Mouse (Mus musculus) midbrain, postnatal 0 days (tissue): ENCODE data around the gene Spats1. TPM values are rescaled to one million over a fixed set of nuclear protein-coding genes. Genes with fewer than 3 reads are reported as not detected.

Source experiments
- ATAC-seq: fragments of 200-750 bp; cut with Nextera tagmentation; 2 replicates; pipeline ENCODE4 v1.8.0; 2017; ENCODE audit warnings: moderate number of reproducible peaks, mild to moderate bottlenecking, moderate TSS enrichment, moderate library complexity; ENCODE audit not compliant: low FRiP score
- DNase-seq: peaks from one replicate; pipeline ENCODE4 v3.0.0-alpha.2; 2015; ENCODE audit warnings: low spot score
- H3K27ac ChIP-seq: fragments of 300-500 bp; sonication (generic); 2 replicates; pipeline ENCODE4 v1.5.1; 2014; ENCODE audit warnings: low read depth, mild to moderate bottlenecking, low read length, mixed read lengths
- H3K27me3 ChIP-seq: fragments of 300-500 bp; sonication (generic); 2 replicates; pipeline ENCODE4 v1.6.1; 2014; ENCODE audit warnings: low read length, control low read depth, mixed read lengths; ENCODE audit not compliant: insufficient read depth
- H3K36me3 ChIP-seq: fragments of 300-500 bp; sonication (generic); 2 replicates; pipeline ENCODE4 v1.6.1; 2014; ENCODE audit warnings: low read length, control low read depth, mixed read lengths; ENCODE audit not compliant: insufficient read depth
- H3K4me1 ChIP-seq: fragments of 300-500 bp; sonication (generic); 2 replicates; pipeline ENCODE4 v1.6.1; 2014; ENCODE audit warnings: mild to moderate bottlenecking, control low read depth, antibody characterized with exemption, low read length, mixed read lengths; ENCODE audit not compliant: insufficient read depth
- H3K4me2 ChIP-seq: fragments of 300-500 bp; sonication (generic); 2 replicates; pipeline ENCODE4 v1.6.1; 2014; ENCODE audit warnings: low read depth, mild to moderate bottlenecking, low read length, mixed read lengths; ENCODE audit not compliant: poor library complexity, severe bottlenecking
- H3K4me3 ChIP-seq: fragments of 300-500 bp; sonication (generic); 2 replicates; pipeline ENCODE4 v1.5.1; 2014; ENCODE audit warnings: low read depth, mild to moderate bottlenecking, low read length, moderate library complexity
- H3K9ac ChIP-seq: fragments of 300-500 bp; sonication (generic); replicated peaks from 2 replicates; pipeline ENCODE4 v1.6.1; 2014; ENCODE audit warnings: mild to moderate bottlenecking, low read length, moderate library complexity, mixed read lengths; ENCODE audit not compliant: poor library complexity, severe bottlenecking
- H3K9me3 ChIP-seq: fragments of 300-500 bp; sonication (generic); 2 replicates; pipeline ENCODE4 v1.6.1; 2016; ENCODE audit warnings: low read length, control low read depth
- CTCF ChIP-seq: IDR thresholded peaks from 2 replicates; pipeline ENCODE4 v1.5.1; 2016; ENCODE audit warnings: antibody characterized with exemption, mild to moderate bottlenecking
- WGBS: fragments of 180-500 bp; shearing (Covaris S2); extraction: QIAGEN DNeasy Blood & Tissue Kit; methylation state at CpG from one replicate; pipeline ENCODE4 v1.1.7; 2014; 5-methylcytosine and 5-hydroxymethylcytosine counted together
- polyA plus RNA-seq: library from polyadenylated mRNA; unstranded; fragments of >200 nt; fragmentation: Nextera tagmentation; extraction: Ambion mirVana; gene quantifications from 2 replicates; pipeline ENCODE4 v1.2.1, GENCODE M21; 2015
- total RNA-seq: library from RNA; depleted of rRNA; stranded (reverse); fragments of >200 nt; gene quantifications from 2 replicates; pipeline ENCODE4 v1.2.3, GENCODE M21; 2014

Gene Spats1
- total and polyA plus RNA-seq, 2 experiments from 2014 or later, result 2.3 to 3.4 TPM

DNA sequence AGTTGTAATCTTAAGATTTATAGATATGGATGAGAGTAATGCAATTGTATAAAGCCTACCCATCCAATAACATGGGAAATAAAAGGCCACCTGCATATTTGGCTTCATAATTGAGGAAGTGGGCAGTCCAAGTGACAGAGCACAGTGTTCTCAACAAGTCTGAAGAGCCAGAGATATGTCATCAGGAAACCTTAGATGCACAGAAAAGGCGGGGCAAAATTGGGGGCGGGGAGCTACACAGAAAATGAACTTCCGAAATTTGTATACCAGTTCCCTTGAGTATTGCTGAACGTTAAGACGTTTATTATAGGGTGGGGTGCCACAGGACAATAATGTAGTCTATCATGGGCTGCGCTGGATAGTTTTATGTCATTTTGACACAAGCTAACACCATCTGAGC is 25.1 kb downstream of the Spats1 start:
- no peak for TF ChIP-seq CTCF
- Histone ChIP-seq H3K4me3 (no peak overlapping the region), H3K27me3 (no peaks in the 10 kb centered on the region), H3K4me1 (no peaks in the 10 kb centered on the region), H3K27ac (no peak overlapping the region), H3K4me2 (no peak overlapping the region), H3K9me3 (no peaks in the 10 kb centered on the region), H3K9ac (no peak overlapping the region), H3K36me3 (no peaks in the 10 kb centered on the region)
- no peak for ATAC-seq
- 99% methylated on average over 6 of the region's 6 CpGs for WGBS
- no peak for DNase-seq

DNA sequence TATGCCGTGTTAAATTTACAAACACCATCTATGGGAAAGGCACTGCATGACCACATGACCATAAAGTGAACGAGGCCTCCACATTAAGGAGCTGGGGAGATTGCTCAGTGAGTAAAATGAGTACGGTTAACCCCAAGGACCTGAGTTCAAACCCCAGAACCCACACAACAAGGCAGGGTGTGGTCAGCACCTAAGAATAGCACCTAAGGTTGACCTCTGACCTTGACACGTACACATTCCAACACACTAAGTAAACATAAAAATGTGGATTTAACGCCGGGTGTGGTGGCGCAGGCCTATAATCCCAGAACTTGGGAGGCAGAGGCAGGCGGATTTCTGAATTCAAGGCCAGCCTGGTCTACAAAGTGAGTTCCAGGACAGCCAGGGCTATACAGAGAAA is 25.6 kb downstream of the Spats1 start:
- no peaks in the 10 kb centered on the region for H3K36me3 ChIP-seq
- no peaks in the 10 kb centered on the region for H3K4me1 ChIP-seq
- no peak for ATAC-seq
- no peak for TF ChIP-seq CTCF
- no peaks in the 10 kb centered on the region for H3K9me3 ChIP-seq
- 94% methylated on average over 8 of the region's 8 CpGs for WGBS
- H3K9ac ChIP-seq, result no peak overlapping the region
- no peak overlapping the region for H3K4me3 ChIP-seq
- no peak overlapping the region for H3K4me2 ChIP-seq
- no peaks in the 10 kb centered on the region for H3K27me3 ChIP-seq
- no peak for DNase-seq
- no peak overlapping the region for H3K27ac ChIP-seq

DNA sequence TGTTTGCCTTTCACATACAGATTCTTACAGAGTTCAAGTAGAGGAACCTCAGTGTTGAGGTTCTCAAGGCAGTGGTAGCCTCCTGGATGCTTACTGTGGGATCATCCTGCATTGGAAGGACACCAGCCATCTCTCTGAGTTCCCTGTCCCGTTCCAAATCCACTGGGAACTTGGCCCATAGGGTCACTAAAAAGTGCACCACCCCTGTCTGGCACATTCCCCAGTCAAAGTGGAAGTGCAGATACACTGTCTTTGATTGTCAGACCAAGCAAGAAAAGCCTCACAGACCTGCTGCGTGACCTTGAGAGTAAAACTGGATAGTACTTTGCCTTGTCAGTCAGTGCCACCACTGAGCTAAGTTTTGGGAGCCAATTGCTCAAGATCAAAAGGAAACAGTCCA is 28.2 kb downstream of the Spats1 start:
- H3K27me3 ChIP-seq, result no peaks in the 10 kb centered on the region
- no peak overlapping the region for H3K4me2 ChIP-seq
- no peaks in the 10 kb centered on the region for H3K36me3 ChIP-seq
- DNase-seq (no peak), ATAC-seq (no peak)
- H3K4me1 ChIP-seq, result no peaks in the 10 kb centered on the region
- no peak overlapping the region for H3K27ac ChIP-seq
- H3K4me3 ChIP-seq, result no peak overlapping the region
- no peak overlapping the region for H3K9ac ChIP-seq
- TF ChIP-seq CTCF, result no peak
- WGBS, result 87% methylated on average over 2 of the region's 2 CpGs
- H3K9me3 ChIP-seq, result no peaks in the 10 kb centered on the region

DNA sequence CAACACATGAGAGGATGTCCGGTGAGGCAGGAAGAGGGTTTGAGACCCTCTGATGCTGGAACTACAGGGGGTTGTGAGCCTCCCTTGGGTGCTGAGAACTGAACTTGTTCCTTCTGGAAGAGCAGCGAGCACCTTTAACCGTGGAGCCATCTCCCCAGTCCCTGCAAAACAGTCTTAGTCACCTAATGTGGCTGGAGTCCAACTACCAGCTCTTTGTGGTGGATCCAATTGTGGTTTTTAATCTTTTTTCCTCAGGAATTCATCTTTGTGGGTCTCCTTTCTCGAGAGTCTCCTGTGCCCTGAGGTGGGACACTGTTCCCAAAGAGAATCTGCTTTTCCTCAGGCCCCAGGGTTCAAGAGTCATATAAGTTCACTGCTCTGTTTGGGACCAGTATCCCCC is 29.3 kb downstream of the Spats1 start:
- Histone ChIP-seq H3K9me3 (no peaks in the 10 kb centered on the region), H3K27ac (no peak overlapping the region), H3K4me2 (no peak overlapping the region), H3K9ac (no peak overlapping the region), H3K27me3 (no peaks in the 10 kb centered on the region), H3K4me3 (no peak overlapping the region), H3K36me3 (no peaks in the 10 kb centered on the region), H3K4me1 (no peaks in the 10 kb centered on the region)
- DNase-seq (no peak), ATAC-seq (no peak)
- TF ChIP-seq CTCF, result no peak
- 82% methylated on average over 4 of the region's 4 CpGs for WGBS

DNA sequence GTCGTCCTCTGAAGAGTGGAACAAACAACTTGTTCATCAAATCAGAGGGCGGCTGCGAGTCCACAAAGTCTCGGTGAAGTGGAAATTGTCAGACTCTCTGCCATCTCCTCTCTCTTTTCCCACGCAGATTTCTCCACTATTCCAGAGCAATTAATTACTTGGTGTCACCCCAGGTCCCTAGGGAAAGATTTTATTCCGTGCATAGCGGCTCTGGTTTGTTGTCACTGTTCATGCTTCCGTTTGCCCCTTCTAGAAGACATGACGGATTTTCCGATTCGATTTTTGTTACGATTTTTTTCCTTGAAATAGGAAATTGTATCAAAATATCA is 41.0 kb downstream of the Spats1 start:
- H3K27me3 ChIP-seq, result no peaks in the 10 kb centered on the region
- no peak for TF ChIP-seq CTCF
- H3K4me3 ChIP-seq, result peak overlapping the region; percentile 88
- peaks cover 2% of the 10 kb centered on the region; the same call in 1 of the 2 replicates for H3K4me1 ChIP-seq
- peak overlapping the region; percentile 84 for H3K4me2 ChIP-seq
- 7% methylated on average over 12 of the region's 12 CpGs for WGBS
- no peaks in the 10 kb centered on the region for H3K9me3 ChIP-seq
- H3K27ac ChIP-seq, result peak overlapping the region; percentile 92
- H3K36me3 ChIP-seq, result no peaks in the 10 kb centered on the region
- no peak for ATAC-seq
- peak; percentile 28 for DNase-seq
- H3K9ac ChIP-seq, result peak overlapping the region; percentile 76

DNA sequence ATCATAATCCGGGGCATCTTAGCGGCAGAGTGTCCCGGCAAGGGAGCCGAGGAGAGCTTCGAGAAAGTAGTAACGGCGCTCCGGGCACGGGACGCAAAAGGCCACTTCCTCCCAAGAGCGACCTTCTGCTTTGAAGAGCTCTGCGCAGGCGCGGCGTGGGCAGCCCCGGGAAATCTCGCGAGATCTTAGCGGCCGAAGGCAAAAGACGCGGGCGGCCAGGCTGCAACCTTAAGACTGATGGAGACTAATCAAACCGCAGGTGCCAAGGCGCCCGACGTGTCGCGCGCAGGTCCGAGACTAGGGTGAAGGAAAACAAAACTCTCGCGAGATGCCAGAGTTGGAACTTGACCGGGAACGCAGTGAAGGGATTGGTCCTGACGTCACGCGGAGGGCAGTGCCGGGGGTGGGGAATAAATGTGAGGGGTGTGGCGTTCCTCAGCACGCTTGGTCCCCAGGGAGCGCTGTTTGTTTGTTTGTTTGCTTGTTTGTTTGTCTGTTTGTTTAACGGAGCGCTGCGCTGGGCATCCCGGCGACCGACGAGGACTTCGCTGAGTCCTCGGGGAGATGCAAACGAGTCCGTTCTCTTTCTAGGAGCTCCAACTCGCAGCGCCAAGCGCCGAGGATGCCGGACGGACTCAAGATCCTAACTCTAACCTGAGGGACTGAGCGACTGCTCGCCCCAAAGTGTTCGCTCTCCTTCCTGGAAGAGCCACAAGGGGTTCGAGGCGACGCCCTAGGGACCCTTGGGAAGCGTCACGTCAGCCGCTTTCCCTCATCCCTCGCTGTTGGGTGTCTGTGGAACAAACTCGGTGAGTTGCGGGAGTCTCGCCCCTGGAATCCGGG is 41.6 kb downstream of the Spats1 start, which contains the start of gene Cdc5l:
Gene Cdc5l (minus strand): TSS at position 319 of the 843 bp plus-strand sequence.
- Histone ChIP-seq H3K4me3 (peak within 1 kb of the TSS; percentile 88), H3K36me3 (no peaks in the 10 kb centered on the region), H3K4me1 (peaks cover 2% of the 10 kb centered on the region; the same call in 1 of the 2 replicates), H3K9me3 (no peaks in the 10 kb centered on the region), H3K4me2 (peak within 1 kb of the TSS; percentile 84), H3K27ac (peak within 1 kb of the TSS; percentile 92), H3K27me3 (no peaks in the 10 kb centered on the region), H3K9ac (peak within 1 kb of the TSS; percentile 76)
- TF ChIP-seq CTCF, result peak; percentile 52
- peak; percentile 100 for DNase-seq
- ATAC-seq, result peak; percentile 98
- under 1% methylated on average over 73 of the region's 73 CpGs for WGBS
